Mouse (Mus musculus): ENCODE results near the gene Pdrg1.

- TF ChIP-seq CTCF (IDR thresholded peaks at IDR 0.05; ENCODE audit: extremely low read depth, insufficient read length, insufficient replicate concordance, low read depth, low read length) (no peak), POLR2A (IDR thresholded peaks at IDR 0.05; ENCODE audit: low read depth, low read length) (no peak)
These were observed 34.8 kb upstream of the Pdrg1 start for GRCm38 (mm10) chr2:153049997-153050358.
